Mouse (Mus musculus): ENCODE results near the gene Elane. TPM values are rescaled to one million over a fixed set of nuclear protein-coding genes. Genes with fewer than 3 reads are reported as not detected.

The Elane gene
- total and polyA plus RNA-seq, 3 experiments = 0.07 TPM; not detected in 2

- Histone ChIP-seq H3K4me3 (ENCODE audit: control insufficient read depth in 1 of 2, insufficient read depth in 1 of 2, low read depth in 2 of 2, low read length in 2 of 2) (no peak overlapping the region), H3K4me1 (ENCODE audit: control insufficient read depth in 1 of 2, insufficient read depth in 2 of 2, low read length in 2 of 2) (peaks cover 12 to 28% of the 10 kb centered on the region in 2 experiments)
Measured at GRCm38 (mm10) chr10:79912412-79912811, 26.4 kb downstream of the Elane start.

GRCm38 (mm10) chr10:79914131-79914947, 28.3 kb downstream of the Elane start:
- H3K9ac ChIP-seq (ENCODE audit: control insufficient read depth, low read depth, low read length, poor library complexity, severe bottlenecking) = peak overlapping the region; percentile 9
- peaks cover 15 to 26% of the 10 kb centered on the region in 2 experiments for H3K4me1 ChIP-seq (ENCODE audit: control insufficient read depth in 1 of 2, insufficient read depth in 2 of 2, low read length in 2 of 2)
- H3K36me3 ChIP-seq (ENCODE audit: control insufficient read depth in 1 of 2, insufficient read depth in 2 of 2, low read length in 2 of 2) = peaks cover 0 to 7% of the 10 kb centered on the region in 2 experiments; a peak in 2 of 4 replicates
- H3K27ac ChIP-seq (ENCODE audit: control insufficient read depth, low read depth, low read length) = peak overlapping the region; percentile 69
- DNase-seq (ENCODE audit: low read depth, low spot score) = peak; percentile 76
- H3K9me3 ChIP-seq (replicated peaks; ENCODE audit: insufficient read depth, low read length) = no peaks in the 10 kb centered on the region
- TF ChIP-seq SIN3A (IDR thresholded peaks at IDR 0.05; ENCODE audit: low read length) (0 out of 2 replicates have a peak, but pooled peaks have one; percentile 51), TCF12 (IDR thresholded peaks at IDR 0.05; ENCODE audit: low read depth, low read length) (peak; percentile 88), USF1 (IDR thresholded peaks at IDR 0.05; ENCODE audit: low read depth, low read length) (no peak), ETS1 (IDR thresholded peaks at IDR 0.05; ENCODE audit: low read depth, low read length) (peak; percentile 2; the same call in 1 of the 2 replicates), GATA1 (IDR thresholded peaks at IDR 0.05; ENCODE audit: low read depth, low read length) (peak; percentile 70), EP300 (IDR thresholded peaks at IDR 0.05; ENCODE audit: low read depth in 1 of 2, low read length in 2 of 2) (peak; percentile 60 to 79), JUND (IDR thresholded peaks at IDR 0.05; ENCODE audit: low read depth, low read length) (no peak), MXI1 (IDR thresholded peaks at IDR 0.05; ENCODE audit: low read depth, low read length) (peak; percentile 47; the same call in 1 of the 2 replicates), TAL1 (IDR thresholded peaks at IDR 0.05; ENCODE audit: low read length) (peak; percentile 99), GABPA (IDR thresholded peaks at IDR 0.05; ENCODE audit: low read depth, low read length) (no peak), MAZ (IDR thresholded peaks at IDR 0.05; ENCODE audit: low read depth, low read length) (peak; percentile 21; the same call in 1 of the 2 replicates)
- H3K79me2 ChIP-seq (ENCODE audit: control insufficient read depth, insufficient read depth, low read length, poor library complexity) = peaks cover 21% of the 10 kb centered on the region
- peak overlapping the region; percentile 7 to 39; a peak in 3 of 4 replicates for H3K4me3 ChIP-seq (ENCODE audit: control insufficient read depth in 1 of 2, insufficient read depth in 1 of 2, low read depth in 2 of 2, low read length in 2 of 2)
- no peaks in the 10 kb centered on the region for H3K27me3 ChIP-seq (ENCODE audit: control insufficient read depth in 1 of 2, insufficient read depth in 2 of 2, low read length in 2 of 2)

More at GRCm38 (mm10) chr10:79912412-79912811, 26.4 kb downstream of the Elane start:
- no peak overlapping the region for H3K27ac ChIP-seq (ENCODE audit: control insufficient read depth, low read depth, low read length)
- no peak for TF ChIP-seq EP300 (IDR thresholded peaks at IDR 0.05; ENCODE audit: low read depth in 1 of 2, low read length in 2 of 2)
- no peak for TF ChIP-seq KAT2A (conservative IDR thresholded peaks at IDR 0.05; ENCODE audit: low read depth, low read length)
- TF ChIP-seq ZKSCAN1 (IDR thresholded peaks at IDR 0.05; ENCODE audit: low read depth, low read length) = no peak
- no peak for TF ChIP-seq SMC3 (IDR thresholded peaks at IDR 0.05; ENCODE audit: low read depth, low read length)
- no peak for TF ChIP-seq POLR2AphosphoS2 (IDR thresholded peaks at IDR 0.05; ENCODE audit: low read length)
- no peak for TF ChIP-seq GABPA (IDR thresholded peaks at IDR 0.05; ENCODE audit: low read depth, low read length)
- TF ChIP-seq TCF12 (IDR thresholded peaks at IDR 0.05; ENCODE audit: low read depth, low read length) = no peak
- no peak for TF ChIP-seq GATA1 (IDR thresholded peaks at IDR 0.05; ENCODE audit: low read depth, low read length)
- no peak for TF ChIP-seq MAZ (IDR thresholded peaks at IDR 0.05; ENCODE audit: low read depth, low read length)
- no peak for TF ChIP-seq BHLHE40 (IDR thresholded peaks at IDR 0.05; ENCODE audit: borderline replicate concordance, low read depth, low read length)
- no peaks in the 10 kb centered on the region for H3K27me3 ChIP-seq (ENCODE audit: control insufficient read depth in 1 of 2, insufficient read depth in 2 of 2, low read length in 2 of 2)
- no peak for DNase-seq (ENCODE audit: low read depth, low spot score)
- peaks cover 0 to 7% of the 10 kb centered on the region in 2 experiments; a peak in 2 of 4 replicates for H3K36me3 ChIP-seq (ENCODE audit: control insufficient read depth in 1 of 2, insufficient read depth in 2 of 2, low read length in 2 of 2)
- no peak overlapping the region for H3K9ac ChIP-seq (ENCODE audit: control insufficient read depth, low read depth, low read length, poor library complexity, severe bottlenecking)
- peaks cover 13% of the 10 kb centered on the region for H3K79me2 ChIP-seq (ENCODE audit: control insufficient read depth, insufficient read depth, low read length, poor library complexity)
- H3K9me3 ChIP-seq (replicated peaks; ENCODE audit: insufficient read depth, low read length) = no peaks in the 10 kb centered on the region
